Mouse (Mus musculus) olfactory bulb, adult 2 months (tissue): ENCODE measurements around the gene Ugt2b35.

Experiments used
- CTCF ChIP-seq: fragments of 200-500 bp; IDR thresholded peaks from 2 replicates; pipeline ENCODE4 v1.5.1; 2012; ENCODE audit warnings: low read depth, mild to moderate bottlenecking, low read length, moderate library complexity; ENCODE audit not compliant: insufficient read depth
- POLR2A ChIP-seq: fragments of 200-500 bp; IDR thresholded peaks from 2 replicates; pipeline ENCODE4 v1.6.1; 2012; ENCODE audit warnings: mild to moderate bottlenecking, low read depth, low read length, moderate library complexity; ENCODE audit not compliant: insufficient read depth

DNA sequence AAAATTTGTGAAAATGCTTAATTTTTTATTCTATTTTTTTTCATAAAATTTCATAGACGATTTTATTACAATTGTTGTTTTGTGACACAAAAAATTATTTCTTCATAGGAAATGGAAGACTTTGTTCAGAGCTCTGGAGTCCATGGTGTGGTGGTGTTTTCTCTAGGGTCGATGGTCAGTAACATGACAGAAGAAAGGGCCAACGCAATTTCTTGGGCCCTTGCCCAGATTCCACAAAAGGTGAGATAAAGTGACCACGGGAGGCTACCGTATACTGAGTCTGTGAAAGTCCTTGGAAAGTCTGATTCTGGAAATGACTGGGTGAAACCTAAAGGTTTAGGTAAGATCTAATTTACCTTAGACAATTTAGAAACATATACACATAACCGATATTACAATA lies 4.1 kb downstream of the Ugt2b35 start:
- TF ChIP-seq POLR2A (no peak), CTCF (no peak)
